Mouse (Mus musculus): ENCODE data around the gene Atp1a3.

DNA sequence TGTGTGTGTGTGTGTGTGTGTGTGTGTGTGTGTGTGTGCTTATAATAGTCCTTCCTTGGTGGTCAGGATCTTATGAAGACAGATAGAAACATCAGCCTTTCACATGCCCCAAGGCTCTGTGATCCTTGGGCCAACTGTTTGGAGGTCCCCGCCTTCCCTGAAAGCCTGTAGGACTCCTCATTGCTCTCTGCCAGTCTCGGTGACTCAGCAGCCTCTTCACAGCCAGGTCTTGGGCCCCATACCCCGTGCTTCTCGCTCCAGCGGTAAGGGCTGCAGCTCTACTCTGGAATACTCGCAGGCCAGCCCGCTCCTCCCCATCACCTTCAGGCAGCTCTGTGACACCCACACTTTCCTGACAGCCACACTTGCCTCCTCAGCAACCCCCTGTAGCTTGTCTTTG, 20.7 kb upstream of the Atp1a3 start:
- no peak for TF ChIP-seq CTCF (IDR thresholded peaks at IDR 0.05; ENCODE audit: extremely low read depth, insufficient read depth, insufficient read length, insufficient replicate concordance)
- TF ChIP-seq POLR2A (IDR thresholded peaks at IDR 0.05; ENCODE audit: low read depth, low read length), result no peak
